ENCODE assay signal across 8 mouse cellular contexts in genomic region chr11:118598726-118599125, GRCm38 (mm10).
"Had no signal": no experiment of that assay in that cellular context is flagged by ENCODE, and none has a peak within 500 bp of the region (broad histone marks: within the 10 kb centered on the region; RNA-seq: fewer than 3 reads in every experiment).

No protein-coding gene starts in this region.

- DNase-seq: kidney, postnatal 14 days; layer of hippocampus, adult 9-11 months; layer of hippocampus, postnatal 36 days; lung, adult 2 months; lung, postnatal 4 days; right cerebral cortex, adult 18-20 months; right cerebral cortex, postnatal 25 days; thymus, postnatal 4 days had no signal
